Mouse (Mus musculus) liver, embryonic 14.5 days (tissue): ENCODE measurements around the gene Cuedc2.

Experiments
- CTCF ChIP-seq: IDR thresholded peaks from 2 replicates; pipeline ENCODE4 v1.5.1; 2016; ENCODE audit warnings: antibody characterized with exemption, low read depth, control low read depth
- EP300 ChIP-seq: IDR thresholded peaks from 2 replicates; pipeline ENCODE4 v1.6.1; 2016; ENCODE audit warnings: antibody characterized with exemption, low read depth

GRCm38 (mm10) chr19:46300294-46301045, 38.0 kb downstream of the Cuedc2 start:
- TF ChIP-seq CTCF (no peak), EP300 (no peak)
